Comparison of ENCODE assay signal across 12 mouse cellular contexts in the genomic region with DNA sequence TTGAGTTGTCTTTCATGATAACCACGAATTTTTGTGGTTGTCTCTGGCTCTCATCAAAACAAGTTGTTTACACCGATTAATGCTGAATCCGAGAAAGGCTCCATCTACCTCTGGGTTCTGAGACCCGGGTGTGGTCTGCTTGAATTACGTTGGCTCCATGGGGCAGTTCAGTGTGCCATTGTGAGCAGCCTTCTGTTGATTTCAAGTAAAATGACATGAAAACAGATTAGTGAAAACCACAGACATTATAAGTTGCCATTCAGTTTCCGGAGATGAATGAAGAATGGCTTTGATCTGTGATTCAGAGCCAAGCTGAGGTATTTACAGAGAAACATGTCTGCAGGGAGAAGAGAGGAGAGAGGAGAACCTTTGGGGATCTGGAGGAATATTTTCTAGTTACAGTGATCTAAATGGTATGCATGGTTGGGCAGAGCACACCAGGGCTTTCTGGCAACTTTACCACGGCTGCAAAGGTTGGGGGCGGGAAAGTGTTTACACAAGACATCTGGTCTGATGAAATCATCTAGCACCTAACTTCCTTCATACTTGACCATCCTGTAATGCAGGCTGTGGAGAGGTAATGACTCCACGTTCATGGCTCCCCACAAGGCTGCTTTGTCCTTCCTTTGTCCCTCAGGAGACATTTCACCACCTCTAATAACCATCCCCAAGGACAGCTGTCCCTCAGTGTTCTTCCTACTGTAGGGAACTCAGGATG.
A peak's percentile ranks its signal among the peaks of the same experiment; 100 is the strongest.
DNase-seq lines count a peak whose midpoint lies in the region; ATAC-seq and TF ChIP-seq lines count a peak whose summit lies in the region.
"Had no signal": no experiment of that assay in that cellular context is flagged by ENCODE, and none has a peak within 500 bp of the region (broad histone marks: within the 10 kb centered on the region; RNA-seq: fewer than 3 reads in every experiment).

No protein-coding gene starts in this region.

- no peaks in the 10 kb centered on the region for H3K27me3 ChIP-seq in liver, embryonic 16.5 days (ENCODE audit: control insufficient read depth, insufficient read depth, low read depth, low read length)
- H3K27me3 ChIP-seq in liver, embryonic 11.5 days (replicated peaks; ENCODE audit: control insufficient read depth, insufficient read depth, low read length) = no peaks in the 10 kb centered on the region
- no peaks in the 10 kb centered on the region for H3K27me3 ChIP-seq in Patski
- no peaks in the 10 kb centered on the region for H3K27me3 ChIP-seq in intestine, embryonic 16.5 days (replicated peaks; ENCODE audit: control insufficient read depth, insufficient read depth, low read length)
- H3K27me3 ChIP-seq in splenic B cell, adult 2 months (ENCODE audit: control insufficient read depth, insufficient read depth, low read length, poor library complexity, severe bottlenecking) = no peaks in the 10 kb centered on the region
- H3K27me3 ChIP-seq: neural tube, embryonic 15.5 days had no signal

- no peak for TF ChIP-seq CTCF in Patski (IDR thresholded peaks at IDR 0.05)

- no peaks in the 10 kb centered on the region for H3K4me1 ChIP-seq in liver, embryonic 16.5 days (ENCODE audit: control insufficient read depth, low read depth, low read length)
- no peaks in the 10 kb centered on the region for H3K4me1 ChIP-seq in liver, embryonic 11.5 days (replicated peaks; ENCODE audit: control insufficient read depth, insufficient read depth, low read length)
- peaks cover 11% of the 10 kb centered on the region for H3K4me1 ChIP-seq in intestine, embryonic 16.5 days (ENCODE audit: control insufficient read depth, insufficient read depth, low read length)
- H3K4me1 ChIP-seq: midbrain, embryonic 10.5 days had no signal

- 35% methylated on average over 9 of the region's 9 CpGs for WGBS in liver, embryonic 16.5 days (ENCODE audit: insufficient replicate concordance)
- 62% methylated on average over 9 of the region's 9 CpGs for WGBS in liver, embryonic 11.5 days
- WGBS in intestine, embryonic 16.5 days = 48% methylated on average over 9 of the region's 9 CpGs

- H3K36me3 ChIP-seq in liver, embryonic 16.5 days (ENCODE audit: control insufficient read depth, insufficient read depth) = no peaks in the 10 kb centered on the region
- no peaks in the 10 kb centered on the region for H3K36me3 ChIP-seq in liver, embryonic 11.5 days (ENCODE audit: control insufficient read depth, insufficient read depth, low read length)
- no peaks in the 10 kb centered on the region for H3K36me3 ChIP-seq in intestine, embryonic 16.5 days (ENCODE audit: control insufficient read depth, insufficient read depth, low read length)
- H3K36me3 ChIP-seq in splenic B cell, adult 2 months (ENCODE audit: control insufficient read depth, insufficient read depth, low read length, poor library complexity, severe bottlenecking) = no peaks in the 10 kb centered on the region
- H3K36me3 ChIP-seq: midbrain, embryonic 10.5 days; neural tube, embryonic 15.5 days had no signal

- POLR2A ChIA-PET in Patski (lab: Charles Lee) = no interaction called here

- CTCF ChIA-PET in Patski (lab: Charles Lee) = interaction anchor here (1.0 to 3.3 kb wide), 3 partner anchors 11 to 310 kb away, joined by 4 to 10 read pairs (median 7); no protein-coding TSS in a partner anchor

- no peak for DNase-seq in liver, embryonic 11.5 days (ENCODE audit: low spot score)
- DNase-seq in Patski (ENCODE audit: low read depth, low spot score) = peak; percentile 77
- DNase-seq in splenic B cell, adult 2 months (ENCODE audit: low read depth, low spot score) = peak; percentile 29
- DNase-seq in heart, adult 18-20 months = no peak
- no peak for DNase-seq in heart, adult 9 months (ENCODE audit: low spot score in 2 of 2)
- DNase-seq in kidney, postnatal 10 days = no peak
- DNase-seq: adrenal gland, postnatal 14 days; cerebellum, adult 8-10 months had no signal

- H3K9ac ChIP-seq in liver, embryonic 16.5 days (ENCODE audit: low read depth, low read length) = no peak overlapping the region
- no peak overlapping the region for H3K9ac ChIP-seq in liver, embryonic 11.5 days (ENCODE audit: low read depth, low read length)
- H3K9ac ChIP-seq in intestine, embryonic 16.5 days (ENCODE audit: low read depth, low read length) = no peak overlapping the region
- H3K9ac ChIP-seq: neural tube, embryonic 15.5 days had no signal

- H3K27ac ChIP-seq in liver, embryonic 16.5 days (ENCODE audit: low read length) = no peak overlapping the region
- no peak overlapping the region for H3K27ac ChIP-seq in liver, embryonic 11.5 days (ENCODE audit: low read depth, low read length)
- no peak overlapping the region for H3K27ac ChIP-seq in intestine, embryonic 16.5 days (ENCODE audit: low read length)
- H3K27ac ChIP-seq: midbrain, embryonic 10.5 days; neural tube, embryonic 15.5 days had no signal

- ATAC-seq in liver, embryonic 16.5 days (ENCODE audit: low read depth) = peak; percentile 35; the same call in 1 of the 2 replicates
- no peak for ATAC-seq in liver, embryonic 11.5 days (replicated peaks; ENCODE audit: low FRiP score)
- ATAC-seq in Patski = peak; percentile 73
- ATAC-seq in intestine, embryonic 16.5 days = peak; percentile 80

- H3K4me3 ChIP-seq in liver, embryonic 16.5 days (ENCODE audit: low read depth, low read length) = no peak overlapping the region
- H3K4me3 ChIP-seq in liver, embryonic 11.5 days (ENCODE audit: low read depth, low read length) = no peak overlapping the region
- H3K4me3 ChIP-seq in intestine, embryonic 16.5 days (ENCODE audit: low read length) = no peak overlapping the region
- H3K4me3 ChIP-seq: midbrain, embryonic 10.5 days; neural tube, embryonic 15.5 days had no signal

- no peaks in the 10 kb centered on the region for H3K9me3 ChIP-seq in liver, embryonic 16.5 days (replicated peaks; ENCODE audit: control insufficient read depth, low read length)
- H3K9me3 ChIP-seq in liver, embryonic 11.5 days (ENCODE audit: control insufficient read depth, low read length) = no peaks in the 10 kb centered on the region
- no peaks in the 10 kb centered on the region for H3K9me3 ChIP-seq in intestine, embryonic 16.5 days (ENCODE audit: control insufficient read depth, low read length)
- H3K9me3 ChIP-seq: midbrain, embryonic 10.5 days; neural tube, embryonic 15.5 days had no signal

- in situ Hi-C loops in Patski (cut with MboI; ENCODE audit: low pct_unique_long_range_greater_than_20kb) = loop anchor here (5.0 kb wide), 1 partner anchor 138 kb away; no protein-coding TSS in a partner anchor

- no peak overlapping the region for H3K4me2 ChIP-seq in liver, embryonic 16.5 days (ENCODE audit: low read depth, low read length)
- H3K4me2 ChIP-seq in liver, embryonic 11.5 days = no peak overlapping the region
- no peak overlapping the region for H3K4me2 ChIP-seq in intestine, embryonic 16.5 days (ENCODE audit: low read depth, low read length)
- H3K4me2 ChIP-seq: neural tube, embryonic 15.5 days had no signal

Comparison
In these comparisons a context has a peak if more than half of its experiments do, and no peak if none do; other contexts are left out.
1. DNase-seq: peak in Patski (single experiment) and splenic B cell, adult 2 months (single experiment); none in liver, embryonic 11.5 days (single experiment), heart, adult 18-20 months (0 of 2), heart, adult 9 months (0 of 2) and kidney, postnatal 10 days (single experiment).